Mouse (Mus musculus): ENCODE data around the gene Serinc4. TPM values are rescaled to one million over a fixed set of nuclear protein-coding genes. Genes with fewer than 3 reads are reported as not detected.
"Not testable (repeated sequence)": the region's sequence is repeated elsewhere in the genome, so short reads cannot be mapped to it uniquely, and the experiment has no call there.

Serinc4 gene
- total and polyA plus RNA-seq, 3 experiments, result 0.38 to 1.2 TPM; not detected in 1

- TF ChIP-seq MEF2A (IDR thresholded peaks at IDR 0.05; ENCODE audit: extremely low read depth, insufficient replicate concordance, low read depth, low read length, poor library complexity, severe bottlenecking) (no peak), E2F4 (IDR thresholded peaks at IDR 0.05; ENCODE audit: borderline replicate concordance, low read depth, low read length) (peak; percentile 31; the same call in 1 of the 2 replicates), MXI1 (IDR thresholded peaks at IDR 0.05; ENCODE audit: low read depth, low read length) (peak; percentile 95), MYB (IDR thresholded peaks at IDR 0.05; ENCODE audit: low read depth, low read length) (no peak), ZKSCAN1 (IDR thresholded peaks at IDR 0.05; ENCODE audit: low read depth, low read length) (no peak)
Measured at GRCm38 (mm10) chr2:121456692-121457642, at the start of gene Serinc4 (continued).

- H3K27ac ChIP-seq (ENCODE audit: control insufficient read depth, low read depth, low read length); H3K27me3 ChIP-seq (ENCODE audit: control insufficient read depth in 1 of 2, insufficient read depth in 2 of 2, low read length in 2 of 2); H3K36me3 ChIP-seq (ENCODE audit: control insufficient read depth in 1 of 2, insufficient read depth in 2 of 2, low read length in 2 of 2); H3K9ac ChIP-seq (ENCODE audit: control insufficient read depth, low read depth, low read length, poor library complexity, severe bottlenecking); H3K4me1 ChIP-seq (ENCODE audit: control insufficient read depth in 1 of 2, insufficient read depth in 2 of 2, low read length in 2 of 2); H3K4me3 ChIP-seq (ENCODE audit: control insufficient read depth in 1 of 2, insufficient read depth in 1 of 2, low read depth in 2 of 2, low read length in 2 of 2); H3K9me3 ChIP-seq (replicated peaks; ENCODE audit: insufficient read depth, low read length); H3K79me2 ChIP-seq (ENCODE audit: control insufficient read depth, insufficient read depth, low read length, poor library complexity); DNase-seq (ENCODE audit: low read depth, low spot score): not testable (repeated sequence)
Measured at GRCm38 (mm10) chr2:121501550-121501949, 45.0 kb upstream of the Serinc4 start.

GRCm38 (mm10) chr2:121484403-121484802 lies 27.8 kb upstream of the Serinc4 start:
- not testable (repeated sequence) for H3K79me2 ChIP-seq (ENCODE audit: control insufficient read depth, insufficient read depth, low read length, poor library complexity); DNase-seq (ENCODE audit: low read depth, low spot score); H3K27ac ChIP-seq (ENCODE audit: control insufficient read depth, low read depth, low read length); H3K9me3 ChIP-seq (replicated peaks; ENCODE audit: insufficient read depth, low read length); H3K27me3 ChIP-seq (ENCODE audit: control insufficient read depth in 1 of 2, insufficient read depth in 2 of 2, low read length in 2 of 2); H3K36me3 ChIP-seq (ENCODE audit: control insufficient read depth in 1 of 2, insufficient read depth in 2 of 2, low read length in 2 of 2); H3K4me3 ChIP-seq (ENCODE audit: control insufficient read depth in 1 of 2, insufficient read depth in 1 of 2, low read depth in 2 of 2, low read length in 2 of 2); H3K9ac ChIP-seq (ENCODE audit: control insufficient read depth, low read depth, low read length, poor library complexity, severe bottlenecking); H3K4me1 ChIP-seq (ENCODE audit: control insufficient read depth in 1 of 2, insufficient read depth in 2 of 2, low read length in 2 of 2)

- no peak overlapping the region for H3K4me3 ChIP-seq (ENCODE audit: control insufficient read depth in 1 of 2, insufficient read depth in 1 of 2, low read depth in 2 of 2, low read length in 2 of 2)
- no peaks in the 10 kb centered on the region for H3K9me3 ChIP-seq (replicated peaks; ENCODE audit: insufficient read depth, low read length)
- no peak overlapping the region for H3K9ac ChIP-seq (ENCODE audit: control insufficient read depth, low read depth, low read length, poor library complexity, severe bottlenecking)
- H3K27ac ChIP-seq (ENCODE audit: control insufficient read depth, low read depth, low read length), result no peak overlapping the region
- no peak for DNase-seq (ENCODE audit: low read depth, low spot score)
- no peaks in the 10 kb centered on the region for H3K79me2 ChIP-seq (ENCODE audit: control insufficient read depth, insufficient read depth, low read length, poor library complexity)
- H3K27me3 ChIP-seq (ENCODE audit: control insufficient read depth in 1 of 2, insufficient read depth in 2 of 2, low read length in 2 of 2), result no peaks in the 10 kb centered on the region
- H3K4me1 ChIP-seq (ENCODE audit: control insufficient read depth in 1 of 2, insufficient read depth in 2 of 2, low read length in 2 of 2), result no peaks in the 10 kb centered on the region
- H3K36me3 ChIP-seq (ENCODE audit: control insufficient read depth in 1 of 2, insufficient read depth in 2 of 2, low read length in 2 of 2), result no peaks in the 10 kb centered on the region
- TF ChIP-seq TBP (IDR thresholded peaks at IDR 0.05; ENCODE audit: low read depth, low read length) (no peak), MAFK (IDR thresholded peaks at IDR 0.05; ENCODE audit: borderline replicate concordance, low read depth, low read length) (no peak), ZMIZ1 (IDR thresholded peaks at IDR 0.05; ENCODE audit: low read depth, low read length) (no peak), ETS1 (IDR thresholded peaks at IDR 0.05; ENCODE audit: low read depth, low read length) (no peak), ZKSCAN1 (IDR thresholded peaks at IDR 0.05; ENCODE audit: low read depth, low read length) (no peak), USF1 (IDR thresholded peaks at IDR 0.05; ENCODE audit: low read depth, low read length) (no peak), POLR2AphosphoS2 (IDR thresholded peaks at IDR 0.05; ENCODE audit: low read length) (no peak), MYB (IDR thresholded peaks at IDR 0.05; ENCODE audit: low read depth, low read length) (no peak), MAZ (IDR thresholded peaks at IDR 0.05; ENCODE audit: low read depth, low read length) (no peak), CHD1 (IDR thresholded peaks at IDR 0.05; ENCODE audit: low read depth, low read length) (no peak), ELF1 (IDR thresholded peaks at IDR 0.05; ENCODE audit: low read depth, low read length) (no peak), CHD2 (IDR thresholded peaks at IDR 0.05; ENCODE audit: low read length) (no peak), POLR2AphosphoS5 (IDR thresholded peaks at IDR 0.05; ENCODE audit: borderline replicate concordance, low read depth, low read length) (no peak), USF2 (IDR thresholded peaks at IDR 0.05; ENCODE audit: borderline replicate concordance in 1 of 2, insufficient read depth in 1 of 2, low read depth in 1 of 2, low read length in 2 of 2) (no peak), GATA1 (IDR thresholded peaks at IDR 0.05; ENCODE audit: low read depth, low read length) (no peak), NELFE (IDR thresholded peaks at IDR 0.05; ENCODE audit: low read depth, low read length) (no peak), TAL1 (IDR thresholded peaks at IDR 0.05; ENCODE audit: low read length) (no peak), E2F4 (IDR thresholded peaks at IDR 0.05; ENCODE audit: borderline replicate concordance, low read depth, low read length) (no peak), EP300 (IDR thresholded peaks at IDR 0.05; ENCODE audit: low read depth in 1 of 2, low read length in 2 of 2) (no peak)
Measured at GRCm38 (mm10) chr2:121483576-121483975, 27.0 kb upstream of the Serinc4 start.
